Mouse (Mus musculus): ENCODE data around the gene Scn1b. TPM values are rescaled to one million over a fixed set of nuclear protein-coding genes. Genes with fewer than 3 reads are reported as not detected.
A peak's percentile ranks its signal among the peaks of the same experiment; 100 is the strongest.

Scn1b gene
- polyA plus RNA-seq (2014; fragmentation: Nextera tagmentation; extraction: Ambion mirVana), result 0.81 and 0.96 TPM in 2 replicates

- Histone ChIP-seq H3K4me2 (ENCODE audit: low read depth, low read length) (peak within 1 kb of the TSS; percentile 97), H3K27me3 (ENCODE audit: control insufficient read depth, insufficient read depth, low read length) (peaks cover 19% of the 10 kb centered on the region), H3K9me3 (replicated peaks; ENCODE audit: control insufficient read depth, low read length) (no peaks in the 10 kb centered on the region), H3K27ac (replicated peaks; ENCODE audit: low read depth, low read length) (no peak within 1 kb of the TSS), H3K36me3 (replicated peaks; ENCODE audit: control insufficient read depth, insufficient read depth, low read depth, low read length) (peaks cover 8% of the 10 kb centered on the region; the same call in 1 of the 2 replicates), H3K9ac (replicated peaks; ENCODE audit: low read length) (peak within 1 kb of the TSS; percentile 59), H3K4me1 (ENCODE audit: control insufficient read depth, insufficient read depth, low read length) (peaks cover 4% of the 10 kb centered on the region), H3K4me3 (ENCODE audit: low read depth, low read length) (peak within 1 kb of the TSS; percentile 49)
- DNase-seq (ENCODE audit: low spot score) (peak; percentile 39), ATAC-seq (replicated peaks; ENCODE audit: insufficient number of reproducible peaks, low FRiP score, low TSS enrichment, low read depth) (no peak)
- 2% methylated on average over 21 of the region's 60 CpGs for WGBS
Measured at GRCm38 (mm10) chr7:31126851-31127724, at the start of gene Scn1b. Gene Scn1b (minus strand): TSS chr7:31127003.

- ATAC-seq (replicated peaks; ENCODE audit: insufficient number of reproducible peaks, low FRiP score, low TSS enrichment, low read depth) (no peak), DNase-seq (ENCODE audit: low spot score) (no peak)
- H3K27me3 ChIP-seq (ENCODE audit: control insufficient read depth, insufficient read depth, low read length), result no peaks in the 10 kb centered on the region
- H3K4me2 ChIP-seq (ENCODE audit: low read depth, low read length), result no peak overlapping the region
- H3K9ac ChIP-seq (replicated peaks; ENCODE audit: low read length), result no peak overlapping the region
- no peaks in the 10 kb centered on the region for H3K9me3 ChIP-seq (replicated peaks; ENCODE audit: control insufficient read depth, low read length)
- H3K4me3 ChIP-seq (ENCODE audit: low read depth, low read length), result no peak overlapping the region
- no peaks in the 10 kb centered on the region for H3K36me3 ChIP-seq (replicated peaks; ENCODE audit: control insufficient read depth, insufficient read depth, low read depth, low read length)
- 85% methylated on average over 3 of the region's 3 CpGs for WGBS
- no peak overlapping the region for H3K27ac ChIP-seq (replicated peaks; ENCODE audit: low read depth, low read length)
- no peaks in the 10 kb centered on the region for H3K4me1 ChIP-seq (ENCODE audit: control insufficient read depth, insufficient read depth, low read length)
Measured at GRCm38 (mm10) chr7:31175096-31175495, 48.3 kb upstream of the Scn1b start.

DNA sequence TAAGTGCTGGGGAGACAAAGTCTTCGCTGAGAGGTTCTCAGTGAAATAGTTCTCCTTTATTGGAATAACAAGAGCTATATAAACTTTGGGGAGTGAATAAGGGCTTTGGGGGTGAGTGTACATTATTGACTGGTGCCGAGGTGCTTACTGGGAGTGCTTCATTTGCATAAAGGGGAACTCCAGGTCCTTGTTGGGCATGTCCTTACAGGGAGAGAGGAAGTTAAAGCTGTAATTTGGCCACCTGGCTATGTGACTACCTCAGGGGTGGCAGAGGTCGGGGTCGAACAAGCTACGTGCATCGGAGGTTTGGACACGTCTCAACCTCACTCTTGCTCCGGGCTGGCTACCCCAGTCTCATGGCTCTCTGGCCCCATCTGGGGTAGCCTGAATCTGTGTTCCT lies 47.7 kb upstream of the Scn1b start:
- Histone ChIP-seq H3K36me3 (replicated peaks; ENCODE audit: control insufficient read depth, insufficient read depth, low read depth, low read length) (no peaks in the 10 kb centered on the region), H3K4me1 (ENCODE audit: control insufficient read depth, insufficient read depth, low read length) (no peaks in the 10 kb centered on the region), H3K4me3 (ENCODE audit: low read depth, low read length) (no peak overlapping the region), H3K27me3 (ENCODE audit: control insufficient read depth, insufficient read depth, low read length) (no peaks in the 10 kb centered on the region), H3K27ac (replicated peaks; ENCODE audit: low read depth, low read length) (no peak overlapping the region), H3K4me2 (ENCODE audit: low read depth, low read length) (no peak overlapping the region), H3K9ac (replicated peaks; ENCODE audit: low read length) (no peak overlapping the region), H3K9me3 (replicated peaks; ENCODE audit: control insufficient read depth, low read length) (no peaks in the 10 kb centered on the region)
- ATAC-seq (replicated peaks; ENCODE audit: insufficient number of reproducible peaks, low FRiP score, low TSS enrichment, low read depth), result no peak
- no peak for DNase-seq (ENCODE audit: low spot score)
- WGBS, result 75% methylated on average over 8 of the region's 8 CpGs

GRCm38 (mm10) chr7:31172238-31172637 lies 45.4 kb upstream of the Scn1b start:
- DNase-seq (ENCODE audit: low spot score), result peak; percentile 40
- Histone ChIP-seq H3K9ac (replicated peaks; ENCODE audit: low read length) (no peak overlapping the region), H3K9me3 (replicated peaks; ENCODE audit: control insufficient read depth, low read length) (no peaks in the 10 kb centered on the region), H3K4me2 (ENCODE audit: low read depth, low read length) (no peak overlapping the region), H3K27ac (replicated peaks; ENCODE audit: low read depth, low read length) (no peak overlapping the region), H3K36me3 (replicated peaks; ENCODE audit: control insufficient read depth, insufficient read depth, low read depth, low read length) (no peaks in the 10 kb centered on the region), H3K4me1 (ENCODE audit: control insufficient read depth, insufficient read depth, low read length) (no peaks in the 10 kb centered on the region), H3K27me3 (ENCODE audit: control insufficient read depth, insufficient read depth, low read length) (no peaks in the 10 kb centered on the region), H3K4me3 (ENCODE audit: low read depth, low read length) (no peak overlapping the region)
- no peak for ATAC-seq (replicated peaks; ENCODE audit: insufficient number of reproducible peaks, low FRiP score, low TSS enrichment, low read depth)
- WGBS, result 14% methylated on average over 2 of the region's 2 CpGs

GRCm38 (mm10) chr7:31170520-31170919 lies 43.7 kb upstream of the Scn1b start:
- no peak overlapping the region for H3K4me2 ChIP-seq (ENCODE audit: low read depth, low read length)
- H3K27ac ChIP-seq (replicated peaks; ENCODE audit: low read depth, low read length), result no peak overlapping the region
- DNase-seq (ENCODE audit: low spot score), result no peak
- H3K4me3 ChIP-seq (ENCODE audit: low read depth, low read length), result no peak overlapping the region
- H3K27me3 ChIP-seq (ENCODE audit: control insufficient read depth, insufficient read depth, low read length), result no peaks in the 10 kb centered on the region
- WGBS, result 92% methylated on average over 9 of the region's 9 CpGs
- H3K4me1 ChIP-seq (ENCODE audit: control insufficient read depth, insufficient read depth, low read length), result no peaks in the 10 kb centered on the region
- no peak overlapping the region for H3K9ac ChIP-seq (replicated peaks; ENCODE audit: low read length)
- ATAC-seq (replicated peaks; ENCODE audit: insufficient number of reproducible peaks, low FRiP score, low TSS enrichment, low read depth), result no peak
- no peaks in the 10 kb centered on the region for H3K9me3 ChIP-seq (replicated peaks; ENCODE audit: control insufficient read depth, low read length)
- H3K36me3 ChIP-seq (replicated peaks; ENCODE audit: control insufficient read depth, insufficient read depth, low read depth, low read length), result no peaks in the 10 kb centered on the region

GRCm38 (mm10) chr7:31168412-31168811 lies 41.6 kb upstream of the Scn1b start:
- 48% methylated on average over 8 of the region's 8 CpGs for WGBS
- no peak overlapping the region for H3K9ac ChIP-seq (replicated peaks; ENCODE audit: low read length)
- DNase-seq (ENCODE audit: low spot score) (no peak), ATAC-seq (replicated peaks; ENCODE audit: insufficient number of reproducible peaks, low FRiP score, low TSS enrichment, low read depth) (no peak)
- H3K4me1 ChIP-seq (ENCODE audit: control insufficient read depth, insufficient read depth, low read length), result no peaks in the 10 kb centered on the region
- no peaks in the 10 kb centered on the region for H3K9me3 ChIP-seq (replicated peaks; ENCODE audit: control insufficient read depth, low read length)
- H3K36me3 ChIP-seq (replicated peaks; ENCODE audit: control insufficient read depth, insufficient read depth, low read depth, low read length), result no peaks in the 10 kb centered on the region
- no peak overlapping the region for H3K27ac ChIP-seq (replicated peaks; ENCODE audit: low read depth, low read length)
- no peak overlapping the region for H3K4me3 ChIP-seq (ENCODE audit: low read depth, low read length)
- H3K4me2 ChIP-seq (ENCODE audit: low read depth, low read length), result no peak overlapping the region
- no peaks in the 10 kb centered on the region for H3K27me3 ChIP-seq (ENCODE audit: control insufficient read depth, insufficient read depth, low read length)

DNA sequence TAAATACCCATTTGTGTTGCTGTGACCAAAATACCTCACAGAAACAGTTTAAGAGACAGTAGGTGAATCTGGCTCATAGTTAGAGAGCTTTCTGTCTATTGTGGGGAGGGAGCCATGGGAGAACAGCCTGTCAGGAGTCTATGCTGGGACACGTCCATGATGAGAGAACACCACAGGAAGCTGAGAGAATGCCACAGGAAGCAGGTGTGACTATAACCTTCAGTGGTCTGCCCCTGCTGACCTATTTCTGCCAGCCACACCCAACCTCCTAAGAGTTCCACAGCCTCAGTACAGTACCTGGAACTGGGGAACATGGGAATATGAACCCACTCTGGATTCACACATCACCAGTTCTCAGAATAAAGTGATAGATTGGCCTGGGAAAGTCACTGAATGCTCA lies 37.9 kb upstream of the Scn1b start:
- 76% methylated on average over 1 of the region's 1 CpGs for WGBS
- H3K4me1 ChIP-seq (ENCODE audit: control insufficient read depth, insufficient read depth, low read length), result no peaks in the 10 kb centered on the region

More for the DNA sequence above, 37.9 kb upstream of the Scn1b start:
- H3K27ac ChIP-seq (replicated peaks; ENCODE audit: low read depth, low read length), result no peak overlapping the region
- H3K4me2 ChIP-seq (ENCODE audit: low read depth, low read length), result no peak overlapping the region
- no peak overlapping the region for H3K4me3 ChIP-seq (ENCODE audit: low read depth, low read length)
- H3K9ac ChIP-seq (replicated peaks; ENCODE audit: low read length), result no peak overlapping the region
- no peaks in the 10 kb centered on the region for H3K36me3 ChIP-seq (replicated peaks; ENCODE audit: control insufficient read depth, insufficient read depth, low read depth, low read length)
- DNase-seq (ENCODE audit: low spot score) (no peak), ATAC-seq (replicated peaks; ENCODE audit: insufficient number of reproducible peaks, low FRiP score, low TSS enrichment, low read depth) (no peak)
- H3K9me3 ChIP-seq (replicated peaks; ENCODE audit: control insufficient read depth, low read length), result no peaks in the 10 kb centered on the region
- H3K27me3 ChIP-seq (ENCODE audit: control insufficient read depth, insufficient read depth, low read length), result no peaks in the 10 kb centered on the region
